Mouse (Mus musculus): ENCODE measurements around the gene Cmas.

Cmas gene

DNA sequence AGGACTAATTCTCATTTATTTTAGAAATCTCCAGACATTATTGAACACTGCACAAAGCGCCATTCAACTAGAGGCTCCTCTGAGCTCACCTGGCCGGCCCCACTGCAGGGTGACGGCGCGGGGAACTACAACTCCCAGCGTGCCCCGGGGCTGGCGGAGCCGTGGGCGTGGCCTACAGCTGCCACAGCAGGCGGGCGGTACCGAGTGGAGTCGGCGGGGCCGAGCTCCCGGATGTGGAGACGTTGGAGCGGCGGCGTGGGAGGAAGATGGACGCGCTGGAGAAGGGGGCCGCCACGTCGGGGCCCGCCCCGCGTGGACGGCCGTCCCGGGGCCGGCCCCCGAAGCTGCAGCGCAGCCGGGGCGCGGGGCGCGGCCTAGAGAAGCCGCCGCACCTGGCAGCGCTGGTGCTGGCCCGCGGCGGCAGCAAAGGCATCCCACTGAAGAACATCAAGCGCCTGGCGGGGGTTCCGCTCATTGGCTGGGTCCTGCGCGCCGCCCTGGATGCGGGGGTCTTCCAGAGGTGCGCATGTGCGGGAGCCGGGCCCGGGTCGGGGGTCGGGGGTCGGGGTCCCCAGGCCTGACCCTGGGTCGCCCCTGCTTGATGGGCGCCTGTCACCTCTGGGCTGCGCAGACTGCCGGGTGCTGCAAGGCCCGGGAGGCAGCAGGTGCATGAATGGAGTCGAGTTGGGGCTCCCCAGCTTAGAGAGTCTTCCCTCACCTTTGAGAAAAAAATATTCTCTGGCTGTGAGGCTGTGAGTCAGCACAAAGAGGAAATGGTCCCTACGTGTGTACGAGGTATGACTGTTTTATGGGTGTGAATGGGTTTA lies at the start of gene Cmas:
Gene Cmas (plus strand): TSS at position 180 of the 827 bp plus-strand sequence.
- peak; percentile 91 for DNase-seq

DNA sequence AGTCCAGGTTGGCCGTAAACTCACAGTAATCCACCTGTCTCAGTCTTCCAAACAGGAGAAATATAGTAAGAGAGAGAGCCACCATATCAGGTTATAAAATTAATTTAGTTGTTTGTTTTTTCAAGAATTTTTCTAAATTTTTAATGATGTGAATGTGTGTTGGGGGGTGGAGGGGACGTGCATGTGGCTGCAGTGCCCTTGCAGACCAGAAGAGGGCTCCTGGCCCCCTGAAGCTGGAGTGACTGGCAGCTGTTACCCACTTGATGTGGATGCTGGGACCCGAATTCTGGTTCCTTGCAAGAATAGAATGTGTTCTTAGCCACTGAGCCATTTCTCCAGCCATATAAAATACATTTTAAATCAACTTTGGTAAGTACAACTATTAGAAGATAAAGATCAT lies 49.8 kb upstream of the Cmas start:
- DNase-seq, result no peak

DNA sequence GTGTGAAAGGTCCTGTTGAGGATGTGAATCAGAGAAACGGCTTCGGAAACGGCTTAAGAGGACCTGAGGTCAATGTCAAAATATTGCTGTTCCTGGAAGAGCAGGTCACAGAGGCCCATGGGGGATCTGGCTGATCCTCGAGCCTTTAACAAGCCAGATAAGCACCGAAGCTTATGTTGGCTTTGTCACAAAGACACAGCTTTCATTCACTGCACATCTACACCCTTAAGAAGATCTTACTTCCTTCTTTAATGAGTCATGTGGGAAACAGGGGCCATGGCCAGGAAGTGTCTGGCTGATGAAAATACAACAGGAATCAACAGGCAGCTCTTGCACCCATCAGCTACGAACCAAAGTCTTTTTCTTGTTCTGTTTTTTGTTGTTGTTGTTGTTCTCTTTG lies 48.1 kb upstream of the Cmas start:
- no peak for DNase-seq

DNA sequence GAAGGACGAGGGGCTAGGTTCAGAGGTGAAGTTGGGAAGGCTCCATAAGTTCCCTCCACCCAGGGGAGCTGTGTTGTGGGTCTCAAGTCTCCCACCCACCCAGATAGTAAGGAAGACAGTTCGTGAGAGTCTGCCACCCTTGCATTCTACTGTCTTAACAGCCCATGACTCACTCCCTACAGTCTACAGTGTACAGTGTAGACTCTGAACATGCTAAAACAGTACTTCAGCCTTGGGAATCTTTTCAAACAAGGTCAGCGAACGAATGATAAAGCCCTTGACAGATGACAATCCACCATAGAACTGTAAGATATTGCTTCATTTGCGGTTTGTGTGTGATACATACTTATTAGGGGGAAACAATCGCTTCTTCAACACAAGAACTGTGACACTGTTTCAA lies 45.8 kb upstream of the Cmas start:
- DNase-seq, result no peak

DNA sequence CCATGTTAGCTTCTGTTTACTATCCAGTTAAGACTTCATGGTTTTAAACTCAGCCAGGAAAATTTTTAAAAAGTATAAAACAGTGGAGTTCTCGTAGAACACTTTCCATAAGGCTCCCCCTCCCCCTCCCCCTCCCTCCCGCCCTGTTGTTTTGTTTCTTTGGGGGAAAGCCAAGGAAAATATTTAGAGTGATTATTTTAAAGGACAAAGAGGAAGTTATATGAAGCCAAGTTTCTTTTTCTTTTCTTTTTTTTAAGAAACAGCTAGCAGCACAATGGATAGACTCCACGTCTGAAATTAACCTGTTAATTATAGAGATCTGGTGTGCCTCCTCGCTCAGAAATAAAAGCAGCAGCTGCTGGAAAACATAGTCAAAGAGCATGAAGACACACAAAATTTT lies 45.4 kb upstream of the Cmas start:
- DNase-seq, result no peak

DNA sequence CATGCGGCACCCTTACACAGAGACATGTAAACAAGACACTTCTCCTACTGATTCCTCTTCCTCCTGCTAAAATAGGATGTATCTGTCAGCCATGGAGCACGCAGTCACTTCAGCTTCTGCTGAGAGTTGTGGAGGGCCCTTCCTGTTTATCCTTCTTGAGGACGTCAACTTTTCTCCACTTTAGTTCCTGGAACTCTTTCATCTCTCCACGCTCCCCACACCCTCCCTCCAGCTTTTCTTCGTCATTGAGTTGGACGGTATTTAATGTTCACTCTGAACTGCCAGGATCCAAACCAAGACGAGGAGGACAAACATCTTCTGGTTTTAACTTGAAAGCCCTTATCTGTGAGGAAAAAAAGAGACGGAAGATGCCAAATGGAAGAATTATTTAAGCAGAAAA lies 41.5 kb upstream of the Cmas start:
- no peak for DNase-seq

DNA sequence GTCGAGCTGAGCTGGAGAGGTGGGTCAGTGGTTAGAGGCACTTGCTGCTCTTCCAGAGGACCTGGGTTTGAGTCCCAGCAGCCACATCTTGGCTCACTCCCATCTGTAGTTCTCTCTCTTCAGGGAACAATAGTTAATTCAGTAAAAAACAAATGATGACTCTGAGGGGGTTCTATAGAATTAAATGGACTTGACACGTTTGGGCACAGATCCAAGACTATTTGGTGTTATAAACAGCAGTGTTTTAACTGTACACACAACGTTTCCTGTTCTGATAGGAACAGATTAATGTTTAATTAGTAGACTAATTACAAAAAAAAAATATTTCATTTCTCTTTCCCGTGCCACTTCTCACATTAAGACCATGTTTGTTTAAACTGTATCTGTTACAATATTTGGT lies 39.3 kb upstream of the Cmas start:
- DNase-seq, result no peak

DNA sequence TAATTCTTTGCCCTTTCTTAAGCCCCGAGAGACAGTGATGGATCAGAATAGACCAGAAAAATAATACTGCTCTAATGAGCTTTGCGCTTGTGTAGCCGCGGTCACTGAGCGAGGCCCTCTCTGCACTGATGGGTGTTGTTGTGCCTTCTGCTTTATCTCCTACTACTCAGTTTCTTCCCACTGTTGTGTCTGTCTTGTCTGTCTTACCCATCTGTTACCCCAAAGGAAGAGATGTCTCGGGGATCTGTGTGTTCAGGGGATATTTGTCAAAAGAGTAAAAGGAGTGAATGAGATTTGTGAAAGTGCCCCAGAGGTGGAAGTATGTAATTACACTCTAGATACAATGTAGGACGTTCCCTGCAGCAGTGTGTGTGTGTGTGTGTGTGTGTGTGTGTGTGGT lies 38.3 kb upstream of the Cmas start:
- DNase-seq, result no peak

DNA sequence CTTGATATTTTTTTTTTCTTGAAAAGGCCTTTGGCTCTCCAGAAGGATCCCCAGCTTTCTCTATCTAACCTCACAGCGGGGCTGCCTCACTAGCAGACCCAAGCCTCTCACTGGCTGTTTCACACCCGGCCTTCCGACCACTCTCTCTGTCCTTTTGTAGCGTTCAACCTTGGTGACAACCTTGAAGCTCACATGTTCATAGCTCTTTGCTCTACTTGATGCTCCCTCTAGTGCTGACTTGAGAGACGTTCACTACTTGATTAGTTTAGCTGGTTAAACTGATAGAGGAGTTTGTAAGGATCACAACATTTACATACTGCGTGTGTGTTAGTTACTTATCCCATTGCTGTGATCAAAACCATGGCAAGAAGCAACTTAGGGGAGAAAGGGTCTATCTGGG lies 35.8 kb upstream of the Cmas start:
- DNase-seq, result no peak

DNA sequence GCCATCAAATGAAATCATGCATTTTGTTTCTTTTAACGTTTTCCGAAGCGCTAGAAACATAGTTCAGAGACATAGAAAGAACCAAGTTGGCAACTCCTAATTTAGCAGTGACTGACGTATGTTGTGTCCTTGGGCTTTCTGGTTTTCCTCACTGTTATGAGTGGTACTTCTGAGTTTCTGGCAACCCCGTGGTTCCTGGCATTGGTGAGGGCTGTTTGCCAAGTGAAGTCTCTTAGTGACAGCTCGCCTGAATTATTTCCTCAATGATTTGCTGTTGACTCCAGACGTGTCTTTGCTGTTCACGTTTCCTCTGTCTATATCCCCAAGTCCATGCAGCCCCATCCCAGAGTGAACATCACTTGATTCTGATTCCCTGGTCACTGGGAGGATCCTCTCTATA lies 34.8 kb upstream of the Cmas start:
- DNase-seq, result no peak

DNA sequence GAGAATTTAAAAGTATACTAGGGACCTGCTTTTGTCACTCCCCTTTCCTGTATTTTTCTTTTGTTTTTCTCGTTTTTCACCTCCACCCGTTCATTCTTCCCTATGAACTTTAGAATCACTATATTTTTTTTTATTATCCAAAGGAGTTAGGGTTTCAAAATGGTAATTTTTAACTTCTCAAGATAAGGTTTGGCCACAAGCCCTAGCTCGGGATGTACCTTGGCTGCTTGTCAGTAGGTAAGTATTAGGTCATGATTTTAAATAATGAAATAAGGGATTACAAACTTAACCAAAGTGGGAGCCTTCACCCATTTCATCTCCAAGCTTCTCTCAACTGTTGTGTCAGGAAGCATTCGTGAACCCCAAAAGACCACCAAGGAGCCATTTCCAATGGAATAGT lies 30.5 kb upstream of the Cmas start:
- DNase-seq, result no peak

DNA sequence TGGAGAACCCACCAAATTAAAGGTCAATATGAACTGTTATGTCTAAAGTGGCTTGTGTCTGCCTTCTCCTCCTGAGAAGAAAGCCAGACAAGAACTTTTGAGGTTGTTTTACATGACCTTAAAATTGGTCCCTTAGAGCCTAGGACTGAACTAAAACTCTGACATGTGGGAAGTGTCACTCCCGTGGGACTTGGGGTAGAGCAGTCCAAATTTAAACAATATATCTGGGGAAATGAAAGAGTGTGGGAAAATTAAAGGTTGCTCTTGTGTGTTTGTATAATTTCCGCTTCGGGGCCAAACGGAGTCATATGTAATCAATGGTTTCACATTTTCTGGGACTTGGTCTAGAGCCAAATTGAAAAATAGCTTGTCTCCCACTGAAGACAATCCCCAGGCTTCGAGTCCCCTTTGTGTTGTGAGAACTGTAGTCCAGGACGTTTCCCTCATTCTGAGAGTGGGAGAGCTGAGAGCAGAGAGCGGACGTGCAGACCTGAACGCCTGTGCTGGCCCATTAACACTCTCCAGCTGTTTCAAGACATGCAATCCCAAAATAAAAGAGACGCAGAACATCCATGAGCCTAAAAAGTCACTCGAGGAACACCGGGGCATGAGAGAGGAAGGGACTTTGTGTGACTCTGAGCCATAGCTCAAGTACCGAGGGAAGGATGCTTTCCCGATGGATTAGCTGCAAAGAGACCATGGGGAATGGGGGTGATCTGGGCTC lies 23.8 kb upstream of the Cmas start:
- no peak for DNase-seq

DNA sequence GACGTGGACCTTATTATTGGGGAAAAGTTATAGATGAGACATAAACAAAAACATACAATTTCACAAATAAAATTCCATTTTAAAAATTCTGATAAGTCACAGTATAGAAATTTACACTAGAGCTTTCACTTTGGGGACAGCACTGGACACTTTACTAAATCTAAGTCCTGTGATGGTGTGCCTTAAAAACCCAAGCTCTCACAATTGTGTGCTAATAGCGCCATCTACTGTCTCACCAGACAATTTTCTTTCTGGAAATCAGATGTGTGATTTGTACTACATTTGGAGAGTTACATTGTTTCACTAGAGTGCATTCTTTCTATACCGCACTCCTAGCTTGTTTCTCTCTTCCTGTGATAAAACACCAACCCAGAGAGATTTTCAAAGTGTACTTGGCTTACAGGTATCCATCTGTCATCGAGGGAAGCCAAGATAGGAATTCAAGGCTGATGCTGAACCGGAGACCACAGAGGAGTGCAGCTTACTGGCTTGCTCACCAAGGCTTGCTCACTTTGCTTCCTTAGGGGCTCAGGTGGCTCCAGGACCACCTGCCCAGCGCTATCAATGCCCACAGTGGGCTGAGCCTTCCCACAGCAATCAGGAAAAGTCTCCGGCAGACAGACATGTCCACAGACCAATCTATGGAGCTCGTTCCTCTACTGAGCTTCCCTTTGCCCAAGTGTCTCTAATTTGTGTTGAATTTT lies 21.0 kb upstream of the Cmas start:
- no peak for DNase-seq

DNA sequence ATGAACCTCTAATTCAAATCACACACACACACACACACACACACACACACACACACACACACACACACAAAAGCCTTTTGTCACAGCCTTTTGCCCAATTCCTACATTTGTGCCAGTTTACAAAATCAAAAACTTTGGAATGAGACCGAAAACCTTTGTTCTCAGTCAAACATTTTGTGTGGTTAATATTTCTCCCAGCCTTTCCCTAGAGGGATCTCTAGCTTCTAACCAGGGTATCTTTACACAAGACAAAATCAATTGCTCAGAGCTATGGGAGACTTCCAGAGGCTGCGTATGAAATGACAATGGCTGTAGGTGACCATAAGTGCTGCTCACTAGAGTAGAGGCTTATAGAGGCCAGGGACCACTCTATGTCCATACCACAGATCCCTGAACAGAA lies 18.3 kb upstream of the Cmas start:
- no peak for DNase-seq

DNA sequence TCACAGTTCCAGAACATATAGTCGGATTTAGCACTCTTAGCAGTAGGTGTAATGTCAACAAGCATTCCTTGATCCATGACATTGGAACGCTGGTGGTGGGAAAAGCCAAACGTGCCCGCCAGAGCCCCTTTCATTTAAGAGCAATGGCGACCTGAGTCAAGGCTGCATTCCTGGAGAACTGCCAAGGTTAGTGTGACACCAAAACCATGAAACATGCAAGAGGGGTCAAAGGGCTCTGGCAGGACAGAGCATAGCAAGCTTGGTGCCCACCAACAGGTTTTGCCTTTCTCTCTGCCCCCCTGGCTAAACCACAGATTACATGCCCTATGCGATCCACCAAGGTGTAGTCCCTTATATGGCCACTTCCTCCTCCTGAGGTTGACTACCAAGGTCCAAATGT lies 17.8 kb upstream of the Cmas start:
- no peak for DNase-seq

DNA sequence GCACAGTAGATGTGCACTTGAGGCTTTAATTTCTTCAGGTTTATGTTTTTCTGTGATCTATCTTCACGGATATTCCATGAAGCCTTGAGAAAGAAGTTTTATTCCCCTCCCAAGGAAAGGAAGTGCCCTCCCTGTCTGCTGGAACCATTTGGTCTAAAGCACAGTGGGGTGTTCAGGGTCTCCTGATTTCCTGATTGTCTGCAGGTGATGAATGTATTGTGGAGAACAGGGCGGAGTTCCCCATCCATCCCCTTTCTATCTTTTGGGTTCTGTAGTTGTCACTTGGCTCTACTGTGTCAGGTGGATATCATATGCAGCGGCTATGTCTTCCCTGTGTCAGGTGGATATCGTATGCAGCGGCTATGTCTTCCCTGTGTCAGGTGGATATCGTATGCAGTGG lies 14.7 kb upstream of the Cmas start:
- no peak for DNase-seq

DNA sequence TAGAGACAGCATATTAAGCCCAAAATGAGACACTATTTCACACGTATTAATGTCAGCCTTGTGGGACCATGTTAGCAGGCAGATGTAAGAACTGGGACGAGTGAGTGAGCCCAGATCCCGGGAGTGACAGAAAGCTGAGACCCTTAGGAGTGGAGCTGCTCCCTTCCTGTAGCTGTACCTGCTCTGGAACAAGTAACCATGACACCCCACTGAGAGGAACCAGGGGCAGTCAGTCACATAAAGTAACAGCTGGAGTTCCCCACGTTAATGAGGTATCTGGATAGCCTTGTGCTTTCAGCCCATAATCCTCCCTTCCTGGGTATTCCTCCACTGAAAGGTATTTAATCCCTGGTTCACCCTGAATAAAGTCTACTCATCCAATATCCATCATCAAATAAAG lies 13.3 kb upstream of the Cmas start:
- no peak for DNase-seq

DNA sequence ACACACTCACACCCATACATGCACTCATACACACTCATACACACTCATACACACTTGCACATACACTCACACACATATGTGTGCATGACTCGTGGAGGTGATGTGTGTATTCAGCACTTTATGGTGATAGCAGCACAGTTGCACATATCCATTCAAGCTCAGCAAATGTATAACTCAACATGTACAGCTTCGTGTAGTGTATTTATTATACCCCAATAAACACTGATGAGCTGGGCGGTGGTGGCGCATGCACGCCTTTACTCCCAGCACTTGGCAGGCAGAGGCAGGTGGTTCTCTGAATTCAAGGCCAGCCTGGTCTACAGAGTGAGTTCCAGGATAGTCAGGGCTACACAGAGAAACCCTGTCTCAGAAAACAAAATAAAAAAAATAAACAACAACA lies 11.0 kb upstream of the Cmas start:
- DNase-seq, result no peak

DNA sequence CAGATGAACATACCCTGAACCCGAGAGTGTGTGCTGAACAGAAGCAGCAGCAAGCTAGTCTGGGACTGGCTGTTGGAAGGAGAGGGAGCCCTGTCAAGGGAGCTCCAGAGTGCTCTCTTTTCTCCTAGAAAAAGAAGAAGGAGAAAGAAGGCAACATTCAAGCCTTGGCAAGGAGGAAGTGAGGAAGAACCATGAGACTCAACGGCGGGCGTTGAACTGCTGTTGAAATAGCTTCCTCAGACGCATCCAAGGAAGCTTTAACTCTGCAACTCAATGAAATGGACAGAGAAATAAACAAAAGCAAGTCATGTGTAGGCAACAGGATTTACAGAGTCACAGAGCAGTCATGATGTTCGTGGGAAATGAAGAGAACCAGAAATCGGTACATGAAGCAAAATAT lies 9.7 kb upstream of the Cmas start:
- no peak for DNase-seq

DNA sequence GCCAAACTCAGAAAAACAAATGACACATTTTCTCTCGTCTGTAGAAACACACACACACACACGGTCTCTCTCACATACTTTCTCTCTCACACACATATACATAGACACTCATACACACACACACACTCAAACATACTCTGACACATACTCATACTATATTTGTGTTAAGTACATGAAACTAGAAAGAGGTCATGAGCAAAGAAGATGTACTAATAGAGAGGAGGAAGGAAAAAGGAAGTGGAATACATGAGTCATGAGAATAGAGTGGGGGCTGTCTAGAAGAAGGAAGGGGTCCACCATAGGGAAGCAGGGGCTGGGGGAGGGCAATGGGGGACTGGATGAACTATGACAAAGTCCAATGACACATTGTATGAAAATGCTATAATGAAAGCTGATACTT lies 9.3 kb upstream of the Cmas start:
- DNase-seq, result no peak

DNA sequence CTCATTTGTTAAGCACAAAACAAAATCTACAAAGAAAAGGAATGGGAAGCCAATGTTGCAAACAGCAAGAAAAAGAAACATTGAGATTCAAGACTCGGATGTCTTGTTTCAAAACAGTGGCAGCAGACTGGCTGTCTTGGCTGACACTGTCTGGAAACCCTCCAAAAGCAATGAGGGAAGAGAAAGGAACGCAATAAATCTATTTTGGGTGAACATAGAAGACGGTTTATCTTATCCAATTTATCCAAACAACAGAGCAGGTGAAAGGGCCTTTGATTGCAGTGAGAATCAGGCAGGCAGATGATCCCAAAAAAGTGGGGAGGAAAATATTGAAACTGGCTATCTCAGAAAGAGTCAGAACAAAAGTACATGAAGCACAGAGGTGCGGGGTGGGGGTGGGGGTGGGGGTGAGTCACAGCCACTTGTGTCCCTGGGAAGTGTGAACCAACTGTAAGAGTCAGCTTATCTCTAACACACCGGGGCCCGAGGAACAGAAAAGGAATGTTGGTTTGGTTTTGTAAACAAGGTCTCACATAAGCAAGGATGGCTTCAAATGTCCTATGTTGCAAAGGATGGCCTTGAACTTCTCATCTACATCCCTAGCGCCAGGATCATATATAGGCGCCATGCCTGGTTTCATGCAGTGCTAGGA lies 8.3 kb upstream of the Cmas start:
- DNase-seq, result no peak

DNA sequence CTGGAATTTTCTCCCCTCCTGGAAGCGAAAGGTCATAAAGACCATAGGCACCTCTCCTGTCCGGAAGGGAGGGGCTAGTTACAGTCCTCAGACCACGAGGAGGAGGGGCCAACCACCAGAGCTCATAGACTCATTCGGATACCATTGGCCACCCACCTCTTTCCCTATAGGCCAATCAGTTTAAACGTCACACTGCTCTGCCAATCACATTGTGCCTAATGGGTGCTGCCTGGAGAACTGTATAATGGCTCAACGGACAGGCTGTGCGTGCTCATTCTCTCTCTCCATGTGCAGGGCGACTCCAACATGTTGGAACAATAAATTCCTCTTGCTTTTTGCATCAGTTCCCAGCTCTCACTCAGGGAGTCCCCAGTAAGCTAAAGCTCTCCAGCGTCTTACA lies 5.1 kb upstream of the Cmas start:
- DNase-seq, result no peak

All from kidney, adult 18-20 months (tissue).